Mouse (Mus musculus) liver, adult (tissue): ENCODE results near the gene Gmfb.

Experiments used
- GATA4 ChIP-seq: IDR thresholded peaks from 2 replicates; pipeline ENCODE4 v1.6.1; 2014; ENCODE audit warnings: mild to moderate bottlenecking, low read length; ENCODE audit not compliant: insufficient replicate concordance

The Gmfb gene

GRCm38 (mm10) chr14:46782187-46782828 lies 39.7 kb downstream of the Gmfb start:
- TF ChIP-seq GATA4, result no peak

GRCm38 (mm10) chr14:46781086-46781485 lies 41.0 kb downstream of the Gmfb start:
- TF ChIP-seq GATA4, result no peak

- no peak for TF ChIP-seq GATA4
Observed at GRCm38 (mm10) chr14:46779217-46779616, 42.8 kb downstream of the Gmfb start.

GRCm38 (mm10) chr14:46778756-46779155 lies 43.3 kb downstream of the Gmfb start:
- no peak for TF ChIP-seq GATA4

- TF ChIP-seq GATA4, result no peak
Observed at GRCm38 (mm10) chr14:46770036-46770435, 52.0 kb downstream of the Gmfb start.

- TF ChIP-seq GATA4, result no peak
Observed at GRCm38 (mm10) chr14:46767116-46767515, 54.9 kb downstream of the Gmfb start.

- TF ChIP-seq GATA4, result no peak
Observed at GRCm38 (mm10) chr14:46761186-46761585, 60.9 kb downstream of the Gmfb start.

- no peak for TF ChIP-seq GATA4
Observed at GRCm38 (mm10) chr14:46760355-46761029, 61.5 kb downstream of the Gmfb start, which contains the start of gene Cdkn3. Cdkn3 (plus strand) TSS chr14:46760541.

- no peak for TF ChIP-seq GATA4
Observed at GRCm38 (mm10) chr14:46759970-46760354, 62.1 kb downstream of the Gmfb start.
